Comparison of ENCODE assay signal across 9 mouse cellular contexts in the genomic region with DNA sequence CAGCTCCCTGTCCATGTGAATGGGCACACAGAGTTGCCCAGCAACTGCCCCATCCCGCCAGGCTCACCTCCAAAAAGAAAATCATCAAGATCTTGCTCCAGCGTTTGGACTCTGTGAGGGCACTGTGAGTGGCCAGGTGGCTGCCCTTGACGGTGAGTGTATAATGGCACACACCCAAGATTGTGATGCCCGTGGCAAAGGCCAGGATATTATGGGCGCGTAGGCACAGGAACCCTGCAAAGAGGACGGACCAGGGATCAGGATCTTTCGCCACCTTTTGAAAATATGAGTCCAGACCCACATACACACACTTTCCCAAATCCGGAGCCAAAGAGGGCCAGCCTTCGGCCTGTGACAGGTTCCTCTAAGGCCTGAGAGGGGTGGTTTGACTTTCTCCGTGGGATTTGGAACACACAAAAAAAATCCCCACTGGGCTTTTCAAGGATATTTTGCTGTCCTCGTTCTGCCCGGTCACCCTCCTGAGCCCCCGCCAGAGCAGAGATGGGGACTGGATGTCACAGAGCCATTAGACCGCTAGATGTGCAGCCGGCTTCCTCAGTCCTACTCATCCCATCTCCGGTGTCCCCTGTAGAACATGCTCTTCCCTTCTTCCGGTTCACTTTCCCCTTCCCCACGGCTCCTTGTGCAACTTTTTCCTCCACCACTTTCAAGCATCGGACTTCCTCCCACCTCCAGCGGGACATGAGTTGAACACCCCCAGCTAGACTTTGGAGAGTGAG. TPM values are rescaled to one million over a fixed set of nuclear protein-coding genes. Genes with fewer than 3 reads are reported as not detected.
A peak's percentile ranks its signal among the peaks of the same experiment; 100 is the strongest.
DNase-seq lines count a peak whose midpoint lies in the region; ATAC-seq and TF ChIP-seq lines count a peak whose summit lies in the region.
"Had no signal": no experiment of that assay in that cellular context is flagged by ENCODE, and none has a peak within 500 bp of the region (broad histone marks: within the 10 kb centered on the region; RNA-seq: fewer than 3 reads in every experiment).

No protein-coding gene starts in this region.

- no peaks in the 10 kb centered on the region for H3K27me3 ChIP-seq in forebrain, embryonic 14.5 days (replicated peaks; ENCODE audit: control insufficient read depth, insufficient read depth, low read length)
- H3K27me3 ChIP-seq in limb, embryonic 11.5 days (ENCODE audit: control insufficient read depth, insufficient read depth, low read length), result peaks cover 21% of the 10 kb centered on the region
- no peaks in the 10 kb centered on the region for H3K27me3 ChIP-seq in small intestine, adult 2 months (ENCODE audit: control insufficient read depth, insufficient read depth, low read length)

- no peaks in the 10 kb centered on the region for H3K9me3 ChIP-seq in forebrain, embryonic 14.5 days (replicated peaks; ENCODE audit: control insufficient read depth, low read length)
- H3K9me3 ChIP-seq in limb, embryonic 11.5 days (ENCODE audit: control insufficient read depth, low read length), result no peaks in the 10 kb centered on the region

- ATAC-seq in forebrain, embryonic 14.5 days, result no peak
- ATAC-seq in limb, embryonic 11.5 days (ENCODE audit: insufficient number of reproducible peaks, low FRiP score, low TSS enrichment, low read depth), result no peak

- TF ChIP-seq POLR2A in small intestine, adult 2 months (IDR thresholded peaks at IDR 0.05; ENCODE audit: low read depth, low read length), result no peak

- no peak for TF ChIP-seq CTCF in small intestine, adult 2 months (IDR thresholded peaks at IDR 0.05; ENCODE audit: extremely low read depth, insufficient read length, insufficient replicate concordance, low read depth, low read length)

- peak overlapping the region; percentile 69 for H3K9ac ChIP-seq in forebrain, embryonic 14.5 days (ENCODE audit: low read length)
- H3K9ac ChIP-seq in limb, embryonic 11.5 days (ENCODE audit: low read length), result no peak overlapping the region

- intact Hi-C loops in left cerebral cortex, postnatal 25 days (cut with DNase I), result no loop called here

- peak; percentile 46 for DNase-seq in adrenal gland, postnatal 10 days
- DNase-seq in adrenal gland, adult 18-20 months (ENCODE audit: low spot score in 2 of 2), result no peak
- DNase-seq in adrenal gland, postnatal 14 days, result peak; percentile 48
- DNase-seq in forebrain, embryonic 14.5 days (ENCODE audit: low spot score), result no peak
- DNase-seq in limb, embryonic 11.5 days (ENCODE audit: low spot score), result no peak
- DNase-seq in urinary bladder, postnatal 14 days (ENCODE audit: low spot score), result no peak
- no peak for DNase-seq in left cerebral cortex, postnatal 25 days (ENCODE audit: low spot score in 2 of 2)

- H3K36me3 ChIP-seq in forebrain, embryonic 14.5 days (ENCODE audit: control insufficient read depth, insufficient read depth, low read length), result no peaks in the 10 kb centered on the region
- H3K36me3 ChIP-seq in limb, embryonic 11.5 days (ENCODE audit: control insufficient read depth, insufficient read depth, low read length), result no peaks in the 10 kb centered on the region
- no peaks in the 10 kb centered on the region for H3K36me3 ChIP-seq in small intestine, adult 2 months (ENCODE audit: control insufficient read depth, insufficient read depth, low read length)

- peaks cover 5% of the 10 kb centered on the region; the same call in 1 of the 2 replicates for H3K4me1 ChIP-seq in forebrain, embryonic 14.5 days (ENCODE audit: control insufficient read depth, insufficient read depth, low read length)
- H3K4me1 ChIP-seq in limb, embryonic 11.5 days (ENCODE audit: control insufficient read depth, insufficient read depth, low read length), result peaks cover 9% of the 10 kb centered on the region
- H3K4me1 ChIP-seq in small intestine, adult 2 months (ENCODE audit: control insufficient read depth, insufficient read depth, insufficient read length, low read length), result peaks cover 14% of the 10 kb centered on the region

- WGBS in forebrain, embryonic 14.5 days, result 55% methylated on average over 21 of the region's 21 CpGs
- WGBS in limb, embryonic 11.5 days, result 58% methylated on average over 21 of the region's 21 CpGs
- WGBS in small intestine, adult 2 months, result 33% methylated on average over 21 of the region's 21 CpGs

- H3K27ac ChIP-seq in forebrain, embryonic 14.5 days (ENCODE audit: low read depth, low read length), result no peak overlapping the region
- H3K27ac ChIP-seq in limb, embryonic 11.5 days (replicated peaks; ENCODE audit: low read depth, low read length), result no peak overlapping the region
- no peak overlapping the region for H3K27ac ChIP-seq in small intestine, adult 2 months (ENCODE audit: insufficient read depth, low read depth, low read length)

- peak overlapping the region; percentile 88 for H3K4me2 ChIP-seq in forebrain, embryonic 14.5 days (ENCODE audit: low read length)
- peak overlapping the region; percentile 90 for H3K4me2 ChIP-seq in limb, embryonic 11.5 days (ENCODE audit: low read depth, severe bottlenecking)

- peak overlapping the region; percentile 45 for H3K4me3 ChIP-seq in forebrain, embryonic 14.5 days (ENCODE audit: low read depth, low read length)
- peak overlapping the region; percentile 43 for H3K4me3 ChIP-seq in limb, embryonic 11.5 days (ENCODE audit: low read depth, low read length)
- H3K4me3 ChIP-seq in small intestine, adult 2 months (ENCODE audit: low read depth, low read length), result peak overlapping the region; percentile 65

RNA-seq across cellular contexts. Expression of gene Fads6, which starts 0.8 kb away (rescaled TPM):
- total RNA-seq in adrenal gland, postnatal 10 days (2021), result 10 to 100 TPM; 12.7 to 16.1 TPM
- 10 to 100 TPM; 43.9 to 59.6 TPM for total RNA-seq in adrenal gland, adult 18-20 months (2021)
- 18.4 and 21.2 TPM in 2 replicates for total RNA-seq in adrenal gland, postnatal 14 days (2021)
- 0.24 and 0.40 TPM in 2 replicates for polyA plus RNA-seq in forebrain, embryonic 14.5 days (2014; fragmentation: Nextera tagmentation; extraction: Ambion mirVana)
- polyA plus RNA-seq in limb, embryonic 11.5 days (2014; fragmentation: Nextera tagmentation; extraction: Ambion mirVana), result 0.04 and 0.11 TPM in 2 replicates
- polyA plus RNA-seq in small intestine, adult 2 months (2012; rRNA removed), result 0.71 and 1.4 TPM in 2 replicates
- 10 to 100 TPM in 1 of 2 experiments, 1 to 10 TPM in 1; 9.5 to 10.8 TPM for total RNA-seq in left cerebral cortex, postnatal 25 days (2021)

RNA-seq across cellular contexts. Expression of gene Otop2, which starts 10.3 kb away (rescaled TPM):
- not detected for total RNA-seq in adrenal gland, postnatal 10 days (2021)
- not detected for total RNA-seq in adrenal gland, adult 18-20 months (2021)
- not detected in 2 replicates for total RNA-seq in adrenal gland, postnatal 14 days (2021)
- not detected in 2 replicates for polyA plus RNA-seq in forebrain, embryonic 14.5 days (2014; fragmentation: Nextera tagmentation; extraction: Ambion mirVana)
- polyA plus RNA-seq in limb, embryonic 11.5 days (2014; fragmentation: Nextera tagmentation; extraction: Ambion mirVana), result not detected in 2 replicates
- polyA plus RNA-seq in small intestine, adult 2 months (2012; rRNA removed), result 0.08 and 1.3 TPM in 2 replicates
- under 1 TPM; 0.62 to 0.96 TPM for total RNA-seq in left cerebral cortex, postnatal 25 days (2021)
- total RNA-seq: hematopoietic stem cell, adult 5-6 weeks had no signal

RNA-seq across cellular contexts. Expression of gene Fdxr, which starts 19.8 kb away (rescaled TPM):
- total RNA-seq in adrenal gland, postnatal 10 days (2021), result 100 to 1,000 TPM; 368 to 383 TPM
- total RNA-seq in adrenal gland, adult 18-20 months (2021), result 1,000 to 10,000 TPM; 1,063 to 1,343 TPM
- 592 and 605 TPM in 2 replicates for total RNA-seq in adrenal gland, postnatal 14 days (2021)
- 17.2 and 20.0 TPM in 2 replicates for polyA plus RNA-seq in forebrain, embryonic 14.5 days (2014; fragmentation: Nextera tagmentation; extraction: Ambion mirVana)
- 10.2 and 15.6 TPM in 2 replicates for polyA plus RNA-seq in limb, embryonic 11.5 days (2014; fragmentation: Nextera tagmentation; extraction: Ambion mirVana)
- 7.8 and 12.2 TPM in 2 replicates for polyA plus RNA-seq in small intestine, adult 2 months (2012; rRNA removed)
- total RNA-seq in left cerebral cortex, postnatal 25 days (2021), result 10 to 100 TPM; 14.5 to 17.4 TPM

RNA-seq across cellular contexts. Expression of gene Ush1g, which starts 25.2 kb away (rescaled TPM):
- total RNA-seq in adrenal gland, postnatal 10 days (2021), result under 1 TPM; 0.39 to 1.00 TPM
- under 1 TPM; 0.36 to 0.74 TPM for total RNA-seq in adrenal gland, adult 18-20 months (2021)
- total RNA-seq in adrenal gland, postnatal 14 days (2021), result 0.33 and 0.38 TPM in 2 replicates
- not detected in 2 replicates for polyA plus RNA-seq in forebrain, embryonic 14.5 days (2014; fragmentation: Nextera tagmentation; extraction: Ambion mirVana)
- not detected in 2 replicates for polyA plus RNA-seq in limb, embryonic 11.5 days (2014; fragmentation: Nextera tagmentation; extraction: Ambion mirVana)
- polyA plus RNA-seq in small intestine, adult 2 months (2012; rRNA removed), result 0.05 and 0.08 TPM in 2 replicates
- total RNA-seq in left cerebral cortex, postnatal 25 days (2021), result under 1 TPM; 0.18 to 0.28 TPM
- total RNA-seq: hematopoietic stem cell, adult 5-6 weeks had no signal

RNA-seq across cellular contexts. Expression of gene Grin2c, which starts 29.6 kb away (rescaled TPM):
- under 1 TPM; 0.61 to 0.75 TPM for total RNA-seq in adrenal gland, postnatal 10 days (2021)
- 10 to 100 TPM in 1 of 2 experiments, 1 to 10 TPM in 1; 2.2 to 10.6 TPM for total RNA-seq in adrenal gland, adult 18-20 months (2021)
- total RNA-seq in adrenal gland, postnatal 14 days (2021), result 0.90 and 0.96 TPM in 2 replicates
- 0.12 and 0.14 TPM in 2 replicates for polyA plus RNA-seq in forebrain, embryonic 14.5 days (2014; fragmentation: Nextera tagmentation; extraction: Ambion mirVana)
- polyA plus RNA-seq in limb, embryonic 11.5 days (2014; fragmentation: Nextera tagmentation; extraction: Ambion mirVana), result 0.04 and 0.06 TPM in 2 replicates
- 0.10 and 0.33 TPM in 2 replicates for polyA plus RNA-seq in small intestine, adult 2 months (2012; rRNA removed)
- total RNA-seq in left cerebral cortex, postnatal 25 days (2021), result 10 to 100 TPM; 41.0 to 42.0 TPM
- total RNA-seq: hematopoietic stem cell, adult 5-6 weeks had no signal

Comparison
In these comparisons a context has a peak if more than half of its experiments do, and no peak if none do; other contexts are left out.
1. DNase-seq: peak in adrenal gland, postnatal 10 days (single experiment) and adrenal gland, postnatal 14 days (single experiment); none in adrenal gland, adult 18-20 months (0 of 2), forebrain, embryonic 14.5 days (single experiment), limb, embryonic 11.5 days (single experiment), urinary bladder, postnatal 14 days (single experiment) and left cerebral cortex, postnatal 25 days (0 of 2).
2. RNA of gene Fdxr, which starts 19.8 kb away (total RNA-seq): 1,063 to 1,343 TPM in adrenal gland, adult 18-20 months, 592 to 605 TPM in adrenal gland, postnatal 14 days and 368 to 383 TPM in adrenal gland, postnatal 10 days; 14.5 to 17.4 TPM in left cerebral cortex, postnatal 25 days; every median in the first group is over 10 times any median in the second.
3. Peak in every context shown above with its lines, with median percentiles within 50 percentile points of each other: H3K4me3 ChIP-seq.